Mouse (Mus musculus): ENCODE measurements around the gene Ifrd2. TPM values are rescaled to one million over a fixed set of nuclear protein-coding genes. Genes with fewer than 3 reads are reported as not detected.

The Ifrd2 gene
- polyA plus RNA-seq (2015; fragmentation: Nextera tagmentation; extraction: Ambion mirVana): 14.4 and 25.2 TPM in 2 replicates

DNA sequence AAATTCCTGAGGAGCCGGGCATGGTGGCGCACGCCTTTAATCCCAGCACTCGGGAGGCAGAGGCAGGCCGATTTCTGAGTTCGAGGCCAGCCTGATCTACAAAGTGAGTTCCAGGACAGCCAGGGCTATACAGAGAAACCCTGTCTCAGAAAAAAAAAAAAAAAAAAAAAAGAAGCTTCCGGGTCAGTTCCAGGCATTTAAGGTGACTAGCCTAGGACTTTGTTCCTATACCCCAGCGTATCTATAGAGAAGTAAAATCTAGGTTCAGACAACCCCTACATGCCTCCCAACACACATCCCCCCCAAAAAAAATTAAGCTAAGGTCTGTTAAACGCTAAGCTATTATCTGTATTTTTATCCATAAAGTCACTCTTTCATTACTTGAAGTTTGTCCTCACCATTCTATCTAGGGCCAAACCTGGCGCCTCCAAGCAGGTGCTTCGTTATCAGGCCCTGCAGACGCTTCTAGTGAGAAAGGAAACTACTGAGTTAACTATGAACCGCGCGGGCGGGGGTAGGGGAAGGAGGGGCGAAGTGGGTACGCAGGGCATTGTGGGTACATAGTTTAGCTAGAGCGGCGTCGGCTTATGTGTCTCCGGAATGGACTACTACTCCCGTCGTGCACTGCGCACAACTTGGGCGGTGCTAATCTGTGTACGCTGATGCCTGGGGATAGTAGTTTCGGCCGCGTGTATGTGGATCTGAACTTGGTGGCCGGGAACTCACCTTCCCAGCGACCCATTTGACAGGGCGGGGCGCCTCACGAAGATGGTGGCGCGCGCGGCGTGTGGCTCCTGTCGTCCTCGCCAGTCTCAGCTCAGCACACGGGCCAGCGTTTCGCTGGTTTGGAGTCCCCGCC is at the start of gene Ifrd2:
Gene Ifrd2, plus strand, starts transcription at position 669 of the 859 bp plus-strand sequence.
- peak within 1 kb of the TSS; percentile 65 for H3K9ac ChIP-seq (replicated peaks)
- H3K4me2 ChIP-seq: peak within 1 kb of the TSS; percentile 75
- peak within 1 kb of the TSS; percentile 72 for H3K27ac ChIP-seq (replicated peaks)
- no peaks in the 10 kb centered on the region for H3K9me3 ChIP-seq (replicated peaks)
- H3K27me3 ChIP-seq (replicated peaks): no peaks in the 10 kb centered on the region
- peaks cover 20% of the 10 kb centered on the region for H3K4me1 ChIP-seq
- H3K36me3 ChIP-seq: peaks cover 19% of the 10 kb centered on the region
- WGBS: 13% methylated on average over 46 of the region's 46 CpGs
- H3K4me3 ChIP-seq (replicated peaks): peak within 1 kb of the TSS; percentile 84
- peak; percentile 97 for ATAC-seq (ENCODE audit: low FRiP score)

DNA sequence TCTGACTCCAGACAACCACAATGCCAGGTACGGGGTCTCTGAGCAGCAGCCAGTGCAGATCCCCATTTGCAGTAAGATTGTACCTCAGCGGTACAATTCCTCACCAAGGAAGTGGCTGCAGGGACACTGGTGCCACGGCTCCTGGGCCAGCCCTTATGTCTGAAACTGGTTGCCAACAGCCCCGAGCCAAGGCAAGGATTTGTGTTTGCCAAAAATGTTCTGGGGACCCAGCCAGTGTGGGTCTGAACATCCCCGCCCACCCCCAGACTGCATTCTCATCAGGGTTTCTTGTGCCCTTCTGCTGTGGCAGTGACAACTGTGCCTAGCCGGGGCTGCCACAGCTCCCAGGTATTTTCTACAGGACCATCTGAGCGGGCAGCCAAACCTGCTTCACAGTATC is 49.2 kb upstream of the Ifrd2 start:
- H3K9me3 ChIP-seq (replicated peaks): no peaks in the 10 kb centered on the region
- H3K36me3 ChIP-seq: peaks cover 28% of the 10 kb centered on the region
- no peak overlapping the region for H3K9ac ChIP-seq (replicated peaks)
- H3K4me3 ChIP-seq (replicated peaks): no peak overlapping the region
- no peak overlapping the region for H3K4me2 ChIP-seq
- no peak overlapping the region for H3K27ac ChIP-seq (replicated peaks)
- 95% methylated on average over 7 of the region's 7 CpGs for WGBS
- H3K4me1 ChIP-seq: peaks cover 68% of the 10 kb centered on the region
- no peaks in the 10 kb centered on the region for H3K27me3 ChIP-seq (replicated peaks)
- ATAC-seq (ENCODE audit: low FRiP score): no peak

- Histone ChIP-seq H3K4me3 (replicated peaks) (no peak overlapping the region), H3K4me1 (peaks cover 67% of the 10 kb centered on the region), H3K36me3 (peaks cover 32% of the 10 kb centered on the region), H3K9ac (replicated peaks) (no peak overlapping the region), H3K27me3 (replicated peaks) (no peaks in the 10 kb centered on the region), H3K27ac (replicated peaks) (no peak overlapping the region), H3K9me3 (replicated peaks) (no peaks in the 10 kb centered on the region), H3K4me2 (no peak overlapping the region)
- no peak for ATAC-seq (ENCODE audit: low FRiP score)
- WGBS: 94% methylated on average over 3 of the region's 3 CpGs
Measured at GRCm38 (mm10) chr9:107538711-107539110, 48.7 kb upstream of the Ifrd2 start.

GRCm38 (mm10) chr9:107539940-107540339 is 47.5 kb upstream of the Ifrd2 start:
- 95% methylated on average over 8 of the region's 8 CpGs for WGBS
- Histone ChIP-seq H3K27ac (replicated peaks) (no peak overlapping the region), H3K27me3 (replicated peaks) (no peaks in the 10 kb centered on the region), H3K36me3 (peaks cover 45% of the 10 kb centered on the region), H3K9ac (replicated peaks) (no peak overlapping the region), H3K4me2 (peak overlapping the region; percentile 80; the same call in 1 of the 2 replicates), H3K9me3 (replicated peaks) (no peaks in the 10 kb centered on the region), H3K4me3 (replicated peaks) (no peak overlapping the region), H3K4me1 (peaks cover 65% of the 10 kb centered on the region)
- no peak for ATAC-seq (ENCODE audit: low FRiP score)

DNA sequence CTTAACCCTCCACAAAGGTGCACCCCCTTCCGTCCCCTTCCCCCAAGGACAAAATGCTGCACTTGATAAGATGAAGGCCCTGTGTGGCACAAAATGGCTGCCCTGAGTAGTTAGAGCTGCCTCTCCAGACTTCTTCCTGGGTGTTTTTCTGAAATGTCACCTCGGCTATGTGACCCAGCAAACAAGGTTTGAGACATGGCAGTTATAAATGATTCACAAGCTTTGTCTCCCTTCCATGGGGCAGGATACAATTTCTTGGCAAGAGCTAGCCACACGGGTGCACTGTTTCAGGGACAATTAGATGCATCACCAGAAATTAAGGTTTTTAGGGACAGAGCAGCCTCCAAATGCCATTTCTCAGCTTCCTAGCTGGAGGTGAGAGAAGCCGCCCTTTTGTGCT is 47.0 kb upstream of the Ifrd2 start:
- ATAC-seq (ENCODE audit: low FRiP score): no peak
- peak overlapping the region; percentile 63 for H3K4me3 ChIP-seq (replicated peaks)
- no peak overlapping the region for H3K27ac ChIP-seq (replicated peaks)
- H3K27me3 ChIP-seq (replicated peaks): no peaks in the 10 kb centered on the region
- peak overlapping the region; percentile 80 for H3K4me2 ChIP-seq
- peaks cover 60% of the 10 kb centered on the region for H3K4me1 ChIP-seq
- H3K9ac ChIP-seq (replicated peaks): no peak overlapping the region
- H3K9me3 ChIP-seq (replicated peaks): no peaks in the 10 kb centered on the region
- 72% methylated on average over 4 of the region's 4 CpGs for WGBS
- peaks cover 45% of the 10 kb centered on the region for H3K36me3 ChIP-seq

GRCm38 (mm10) chr9:107541005-107541404 is 46.4 kb upstream of the Ifrd2 start:
- H3K9ac ChIP-seq (replicated peaks): peak overlapping the region; percentile 57
- no peak for ATAC-seq (ENCODE audit: low FRiP score)
- no peaks in the 10 kb centered on the region for H3K27me3 ChIP-seq (replicated peaks)
- peak overlapping the region; percentile 63 for H3K4me3 ChIP-seq (replicated peaks)
- peak overlapping the region; percentile 82; the same call in 1 of the 2 replicates for H3K27ac ChIP-seq (replicated peaks)
- H3K4me2 ChIP-seq: peak overlapping the region; percentile 80
- peaks cover 57% of the 10 kb centered on the region for H3K4me1 ChIP-seq
- peaks cover 45% of the 10 kb centered on the region for H3K36me3 ChIP-seq
- no peaks in the 10 kb centered on the region for H3K9me3 ChIP-seq (replicated peaks)
- WGBS: 33% methylated on average over 10 of the region's 10 CpGs

DNA sequence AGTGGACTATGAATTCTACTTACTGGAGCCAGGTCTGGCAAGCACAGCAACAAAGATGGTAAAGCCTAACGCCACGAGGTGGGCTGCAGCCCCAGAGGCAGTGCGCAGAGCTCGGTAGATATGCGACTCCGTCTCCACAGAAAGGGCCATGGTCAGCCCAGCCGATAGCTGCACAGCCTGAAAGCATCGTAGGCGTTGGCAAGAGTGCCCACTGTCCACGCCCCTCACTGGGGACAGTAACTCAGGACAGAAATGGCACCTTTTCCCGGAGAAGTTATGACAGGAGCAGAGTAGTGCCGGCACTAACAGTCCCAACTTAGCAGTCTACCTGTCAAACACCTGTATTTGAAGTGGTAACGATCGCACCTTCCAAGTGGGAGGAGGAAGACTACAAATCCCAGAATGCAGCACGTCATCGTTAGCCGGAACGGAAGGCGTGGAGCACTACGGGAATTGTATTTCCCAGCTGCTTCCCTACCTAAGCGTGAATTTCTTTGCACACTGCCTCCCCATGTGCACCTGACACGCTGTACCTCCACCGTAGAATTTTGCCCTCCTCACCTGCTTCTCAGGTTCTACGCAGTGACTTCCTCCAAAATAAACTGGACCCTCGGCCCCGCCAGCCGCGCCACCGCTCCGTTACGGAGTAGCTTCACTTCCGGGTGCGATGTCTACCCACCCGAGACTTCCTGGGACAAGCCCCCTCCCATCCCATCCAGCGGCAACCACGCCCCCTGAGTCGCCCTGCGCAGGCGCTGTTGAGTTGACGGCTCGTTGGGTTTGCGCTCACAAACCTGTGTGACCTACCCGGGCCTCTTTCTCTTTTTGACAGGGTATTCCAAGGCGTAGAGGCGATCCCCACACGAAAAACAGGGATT is 45.7 kb upstream of the Ifrd2 start, which contains the start of the genes Cyb561d2 and Nprl2:
Gene Cyb561d2, minus strand, starts transcription at position 720 of the 878 bp plus-strand sequence.
Gene Nprl2, plus strand, starts transcription at position 753 of the 878 bp plus-strand sequence.
- H3K9ac ChIP-seq (replicated peaks): peak within 1 kb of the TSS; percentile 57
- peak within 1 kb of the TSS; percentile 82 for H3K27ac ChIP-seq (replicated peaks)
- WGBS: under 1% methylated on average over 46 of the region's 46 CpGs
- ATAC-seq (ENCODE audit: low FRiP score): peak; percentile 89
- H3K36me3 ChIP-seq: peaks cover 45% of the 10 kb centered on the region
- peaks cover 57% of the 10 kb centered on the region for H3K4me1 ChIP-seq
- no peaks in the 10 kb centered on the region for H3K9me3 ChIP-seq (replicated peaks)
- peak within 1 kb of the TSS; percentile 63 for H3K4me3 ChIP-seq (replicated peaks)
- H3K27me3 ChIP-seq (replicated peaks): no peaks in the 10 kb centered on the region
- peak within 1 kb of the TSS; percentile 80 for H3K4me2 ChIP-seq

- Histone ChIP-seq H3K9me3 (replicated peaks) (no peaks in the 10 kb centered on the region), H3K9ac (replicated peaks) (peak overlapping the region; percentile 57), H3K27me3 (replicated peaks) (no peaks in the 10 kb centered on the region), H3K4me3 (replicated peaks) (peak overlapping the region; percentile 63), H3K4me1 (peaks cover 57% of the 10 kb centered on the region), H3K36me3 (peaks cover 45% of the 10 kb centered on the region), H3K27ac (replicated peaks) (peak overlapping the region; percentile 82), H3K4me2 (peak overlapping the region; percentile 80)
- 3% methylated on average over 11 of the region's 11 CpGs for WGBS
- ATAC-seq (ENCODE audit: low FRiP score): peak; percentile 18; the same call in 1 of the 2 replicates
Measured at GRCm38 (mm10) chr9:107542352-107542686, 45.1 kb upstream of the Ifrd2 start.

- WGBS: 47% methylated on average over 8 of the region's 8 CpGs
- H3K27me3 ChIP-seq (replicated peaks): no peaks in the 10 kb centered on the region
- H3K4me1 ChIP-seq: peaks cover 57% of the 10 kb centered on the region
- peak overlapping the region; percentile 63 for H3K4me3 ChIP-seq (replicated peaks)
- peak overlapping the region; percentile 80 for H3K4me2 ChIP-seq
- H3K9ac ChIP-seq (replicated peaks): peak overlapping the region; percentile 57
- no peak for ATAC-seq (ENCODE audit: low FRiP score)
- peaks cover 43% of the 10 kb centered on the region for H3K36me3 ChIP-seq
- H3K9me3 ChIP-seq (replicated peaks): no peaks in the 10 kb centered on the region
- H3K27ac ChIP-seq (replicated peaks): no peak overlapping the region
Measured at GRCm38 (mm10) chr9:107542721-107543120, 44.7 kb upstream of the Ifrd2 start.

DNA sequence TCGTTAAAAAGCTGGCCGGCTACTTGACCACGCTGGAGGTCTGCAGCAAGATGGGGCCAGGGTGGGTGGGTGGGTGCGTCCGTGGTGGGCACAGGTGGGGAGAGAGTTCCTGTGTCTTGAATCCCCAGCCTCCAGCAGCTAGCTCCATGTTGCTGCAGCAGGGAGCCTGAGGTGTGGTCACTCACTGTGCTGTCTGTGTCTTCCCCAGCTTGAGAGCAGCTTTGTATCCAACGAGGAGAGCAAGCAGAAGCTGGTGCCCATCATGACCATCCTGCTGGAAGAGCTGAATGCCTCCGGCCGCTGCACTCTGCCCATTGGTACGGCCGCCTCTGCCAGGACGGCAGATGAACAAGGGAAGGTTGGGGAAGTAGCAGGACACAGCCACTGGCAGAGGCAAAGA is 44.1 kb upstream of the Ifrd2 start:
- 85% methylated on average over 11 of the region's 11 CpGs for WGBS
- ATAC-seq (ENCODE audit: low FRiP score): no peak
- Histone ChIP-seq H3K4me1 (peaks cover 52% of the 10 kb centered on the region), H3K27me3 (replicated peaks) (peaks cover 3% of the 10 kb centered on the region; the same call in 1 of the 2 replicates), H3K4me2 (peak overlapping the region; percentile 80), H3K36me3 (peaks cover 37% of the 10 kb centered on the region), H3K9ac (replicated peaks) (no peak overlapping the region), H3K4me3 (replicated peaks) (no peak overlapping the region), H3K9me3 (replicated peaks) (no peaks in the 10 kb centered on the region), H3K27ac (replicated peaks) (no peak overlapping the region)

GRCm38 (mm10) chr9:107544196-107544700 is 43.2 kb upstream of the Ifrd2 start:
- peaks cover 12% of the 10 kb centered on the region; the same call in 1 of the 2 replicates for H3K27me3 ChIP-seq (replicated peaks)
- no peak overlapping the region for H3K4me2 ChIP-seq
- no peak overlapping the region for H3K4me3 ChIP-seq (replicated peaks)
- ATAC-seq (ENCODE audit: low FRiP score): no peak
- H3K36me3 ChIP-seq: peaks cover 27% of the 10 kb centered on the region
- no peak overlapping the region for H3K9ac ChIP-seq (replicated peaks)
- H3K27ac ChIP-seq (replicated peaks): no peak overlapping the region
- H3K4me1 ChIP-seq: peaks cover 50% of the 10 kb centered on the region
- 97% methylated on average over 17 of the region's 17 CpGs for WGBS
- no peaks in the 10 kb centered on the region for H3K9me3 ChIP-seq (replicated peaks)

All from neural tube, embryonic 15.5 days (tissue).